Mouse (Mus musculus): ENCODE measurements around the gene Hoxb6.

The Hoxb6 gene

DNA sequence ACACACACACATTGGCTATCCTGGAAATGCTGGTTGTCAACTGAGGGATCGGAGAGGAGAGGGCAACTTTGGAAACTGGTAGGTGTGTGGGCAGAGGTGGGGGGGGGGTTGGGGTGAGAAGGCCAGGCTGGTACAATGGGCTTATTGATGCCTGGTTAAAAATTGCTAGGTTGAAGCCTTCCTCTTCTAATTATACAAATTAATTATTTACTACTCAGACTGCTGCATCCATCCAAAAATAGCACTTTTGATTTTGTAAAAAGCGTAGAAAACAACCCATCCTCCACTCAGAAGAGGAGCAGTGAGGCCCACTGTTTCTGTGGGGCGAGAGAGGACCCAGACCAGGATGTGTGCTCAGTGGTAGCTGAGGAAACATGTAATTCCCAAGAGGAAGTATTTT is 42.7 kb downstream of the Hoxb6 start:
- DNase-seq (ENCODE audit: low spot score): no peak

DNA sequence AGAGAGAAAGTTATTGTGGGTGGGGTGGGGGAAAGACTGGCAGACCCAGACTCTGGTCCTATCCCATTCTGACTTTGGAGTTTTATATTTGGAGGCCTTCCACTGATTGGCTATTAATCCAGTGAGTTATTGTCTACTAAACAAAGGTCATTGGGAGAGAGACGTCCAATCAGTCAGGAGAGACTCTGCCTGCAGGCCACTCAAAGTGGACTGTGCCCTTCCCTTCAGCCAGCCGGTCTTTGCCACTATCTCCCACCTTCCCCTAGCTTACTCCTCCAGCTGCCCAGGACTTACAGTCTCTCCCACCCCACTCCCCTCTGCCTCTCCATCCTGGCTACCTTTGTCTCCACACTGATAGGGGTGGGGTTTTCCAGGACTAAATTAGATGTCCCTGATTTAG is 44.3 kb downstream of the Hoxb6 start:
- DNase-seq (ENCODE audit: low spot score): no peak

DNA sequence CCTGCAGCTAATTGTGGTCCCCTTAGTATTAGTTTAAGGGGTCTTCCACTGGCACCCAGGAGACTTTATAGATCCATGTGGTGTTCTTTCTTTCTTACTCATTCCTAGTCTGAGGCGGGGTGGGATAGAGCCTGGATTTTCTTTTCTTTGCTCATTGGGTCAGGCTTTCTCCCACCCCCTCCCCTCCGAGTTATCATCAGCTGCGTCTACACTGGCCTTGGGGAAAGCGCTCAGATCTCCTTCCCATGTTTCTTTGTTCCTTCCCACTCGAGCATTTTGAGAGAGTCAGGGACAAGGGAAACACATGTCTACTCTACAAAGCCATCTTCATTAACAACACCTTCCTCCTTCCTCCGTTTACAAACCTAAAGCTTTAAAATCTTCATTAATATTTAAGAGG is 44.8 kb downstream of the Hoxb6 start:
- no peak for DNase-seq (ENCODE audit: low spot score)

DNA sequence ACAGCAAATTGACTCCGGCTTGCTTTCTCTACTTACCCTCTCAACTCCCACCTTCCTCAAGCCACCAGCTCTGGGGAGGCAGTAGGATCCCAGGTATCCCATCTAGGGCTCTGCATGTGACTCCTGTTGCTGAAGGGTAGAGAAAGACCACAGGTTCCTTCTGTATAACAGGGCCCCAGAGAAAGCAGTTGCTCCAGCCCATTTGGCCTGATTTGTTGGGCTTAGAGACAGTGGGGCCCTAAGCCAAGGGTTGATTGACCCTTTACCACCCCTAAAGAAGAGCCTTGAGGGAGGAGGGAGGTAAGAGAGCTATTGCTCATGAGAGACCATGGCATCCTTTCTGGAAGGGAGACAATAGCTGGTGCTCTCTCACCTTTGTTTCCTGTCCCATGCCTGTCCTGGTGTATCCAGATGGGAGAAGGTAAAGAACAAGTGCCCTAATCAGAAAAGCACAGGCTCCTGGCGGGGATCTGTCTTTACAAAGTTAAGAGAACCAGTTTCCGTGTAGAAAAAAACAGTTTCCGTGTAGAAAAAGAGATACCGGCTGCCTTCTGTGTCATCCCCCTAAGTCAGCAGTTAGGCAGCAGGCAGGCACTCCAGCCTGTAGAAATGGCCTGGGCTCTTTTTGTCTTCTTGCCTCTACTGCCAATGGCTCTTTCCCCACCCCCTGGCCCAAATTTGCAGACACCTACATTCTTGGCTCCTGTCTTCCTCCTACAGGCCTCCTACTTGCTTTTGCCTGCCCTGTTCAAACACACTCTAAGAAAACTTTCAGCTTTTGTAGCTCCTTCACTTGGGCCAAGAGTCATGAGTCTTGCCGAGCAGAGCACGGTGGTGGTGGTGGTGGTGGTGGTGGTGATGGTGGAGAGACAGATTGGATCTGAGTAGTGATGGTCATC is 46.9 kb downstream of the Hoxb6 start:
- no peak for DNase-seq (ENCODE audit: low spot score)

DNA sequence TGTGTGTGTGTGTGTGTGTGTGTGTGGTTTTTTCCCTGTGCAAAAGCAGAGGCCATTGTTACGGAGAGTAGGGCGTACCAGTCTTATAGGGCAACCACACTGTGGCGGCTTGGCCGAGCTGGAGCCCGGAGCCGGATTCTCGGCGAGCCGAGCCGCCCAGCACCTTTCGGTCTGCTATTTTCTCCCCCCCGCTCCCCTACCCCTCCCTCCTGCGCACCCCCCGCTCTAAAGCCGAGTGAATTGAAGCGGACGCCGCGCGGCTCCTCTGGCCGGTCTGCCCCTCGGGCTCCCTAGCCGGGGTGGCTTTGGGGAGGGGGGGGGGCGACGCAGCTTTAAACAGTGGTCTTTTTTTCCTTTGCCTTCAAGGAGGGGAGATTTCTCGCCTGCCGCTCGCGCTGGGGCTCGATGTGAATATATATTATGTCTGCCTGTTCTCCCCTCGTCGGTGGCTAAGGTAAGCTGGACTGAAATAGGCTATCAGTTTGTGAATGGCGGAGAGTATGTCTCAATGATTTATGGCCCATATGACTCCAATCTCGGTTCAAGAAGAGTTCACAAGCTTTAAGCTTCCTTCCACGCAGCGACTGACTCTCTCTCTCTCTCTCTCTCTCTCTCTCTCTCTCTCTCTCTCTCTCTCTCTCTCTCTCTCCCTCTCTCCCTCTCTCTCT is 48.6 kb downstream of the Hoxb6 start:
- no peak for DNase-seq (ENCODE audit: low spot score)

DNA sequence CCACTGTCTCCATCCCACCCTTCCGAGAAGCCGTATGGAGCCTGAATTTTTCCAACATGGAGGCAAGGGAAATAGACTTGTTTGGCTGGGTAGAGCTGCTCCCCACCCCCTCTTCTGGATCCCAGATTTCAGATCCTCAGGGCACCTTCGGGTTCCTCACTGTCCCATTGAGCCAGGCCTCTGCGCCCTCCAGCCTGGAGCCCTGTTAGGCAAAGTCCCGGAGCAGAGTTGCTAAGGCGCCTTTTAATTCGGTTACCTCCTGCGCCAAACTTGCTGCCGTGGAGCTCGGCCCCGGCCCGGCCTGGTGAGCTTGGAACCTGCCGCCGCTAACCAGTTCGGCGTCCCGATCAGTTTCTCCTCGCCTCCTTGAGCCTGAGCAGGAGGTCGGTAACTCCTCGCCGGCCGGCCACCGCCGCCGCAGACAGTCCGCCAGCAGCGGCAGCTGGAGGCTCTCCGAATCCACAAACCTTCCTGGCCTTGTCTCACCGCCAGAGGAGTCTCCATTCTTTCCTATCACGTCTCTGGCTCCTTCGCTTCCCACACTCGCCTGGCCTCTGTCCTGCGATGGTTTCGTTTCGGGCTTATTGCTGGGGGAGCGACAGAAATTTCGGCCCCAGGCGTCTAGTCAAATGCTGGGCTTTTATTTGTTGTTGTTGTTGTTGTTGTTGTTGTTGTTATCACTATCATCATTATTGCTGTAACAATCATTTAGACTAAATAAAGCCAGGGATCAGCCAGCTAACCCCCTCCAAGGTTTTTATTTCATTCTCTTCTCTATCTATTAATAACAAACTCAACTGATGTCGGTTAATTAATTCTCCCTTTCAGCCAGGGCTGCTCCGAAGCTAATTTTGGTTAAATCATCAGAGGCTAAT is 49.7 kb downstream of the Hoxb6 start:
- DNase-seq (ENCODE audit: low spot score): no peak

DNA sequence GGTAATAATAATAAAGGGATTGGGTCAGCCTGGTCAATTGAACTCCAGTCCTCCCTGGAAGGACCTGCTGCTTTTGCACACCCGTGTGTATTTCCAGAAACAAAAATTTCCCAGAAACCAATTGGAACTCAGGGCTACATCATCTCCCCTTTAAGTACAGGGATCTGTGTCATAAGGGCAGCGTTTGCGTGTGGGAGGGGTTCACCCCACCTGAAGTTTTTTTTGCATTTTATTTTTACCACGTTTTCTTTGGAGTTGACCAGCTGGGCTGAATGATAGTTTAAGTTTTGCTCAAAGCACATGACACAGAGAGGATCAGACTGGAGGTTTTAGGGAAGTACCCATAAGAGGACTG is 50.3 kb downstream of the Hoxb6 start:
- no peak for DNase-seq (ENCODE audit: low spot score)

DNA sequence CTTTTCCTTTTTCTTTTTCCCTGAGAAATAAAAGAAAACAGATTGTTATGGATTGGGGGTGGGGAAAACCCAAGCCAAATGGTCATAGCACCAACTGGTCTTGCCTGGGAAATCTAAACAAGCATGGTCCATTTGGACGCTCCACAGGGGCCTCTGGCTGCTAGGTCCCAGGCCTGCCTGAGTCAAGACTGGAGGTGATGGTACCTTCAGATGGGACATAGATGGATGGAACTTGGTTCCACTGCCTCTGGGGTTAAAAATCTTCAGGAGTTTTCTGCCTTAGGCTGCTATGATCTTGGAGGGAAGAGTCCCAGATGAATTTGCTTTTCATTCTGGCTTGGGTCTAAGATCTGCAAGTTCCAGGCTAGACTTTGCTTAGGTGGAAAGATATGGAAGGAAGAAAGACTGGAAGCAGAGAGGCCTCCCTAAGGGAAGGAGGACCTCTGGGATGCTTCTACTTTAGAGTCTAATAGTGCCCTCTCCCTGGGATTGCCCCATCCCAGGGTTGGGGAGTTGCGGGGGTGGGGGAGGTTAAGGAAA is 51.0 kb downstream of the Hoxb6 start:
- DNase-seq (ENCODE audit: low spot score): no peak

DNA sequence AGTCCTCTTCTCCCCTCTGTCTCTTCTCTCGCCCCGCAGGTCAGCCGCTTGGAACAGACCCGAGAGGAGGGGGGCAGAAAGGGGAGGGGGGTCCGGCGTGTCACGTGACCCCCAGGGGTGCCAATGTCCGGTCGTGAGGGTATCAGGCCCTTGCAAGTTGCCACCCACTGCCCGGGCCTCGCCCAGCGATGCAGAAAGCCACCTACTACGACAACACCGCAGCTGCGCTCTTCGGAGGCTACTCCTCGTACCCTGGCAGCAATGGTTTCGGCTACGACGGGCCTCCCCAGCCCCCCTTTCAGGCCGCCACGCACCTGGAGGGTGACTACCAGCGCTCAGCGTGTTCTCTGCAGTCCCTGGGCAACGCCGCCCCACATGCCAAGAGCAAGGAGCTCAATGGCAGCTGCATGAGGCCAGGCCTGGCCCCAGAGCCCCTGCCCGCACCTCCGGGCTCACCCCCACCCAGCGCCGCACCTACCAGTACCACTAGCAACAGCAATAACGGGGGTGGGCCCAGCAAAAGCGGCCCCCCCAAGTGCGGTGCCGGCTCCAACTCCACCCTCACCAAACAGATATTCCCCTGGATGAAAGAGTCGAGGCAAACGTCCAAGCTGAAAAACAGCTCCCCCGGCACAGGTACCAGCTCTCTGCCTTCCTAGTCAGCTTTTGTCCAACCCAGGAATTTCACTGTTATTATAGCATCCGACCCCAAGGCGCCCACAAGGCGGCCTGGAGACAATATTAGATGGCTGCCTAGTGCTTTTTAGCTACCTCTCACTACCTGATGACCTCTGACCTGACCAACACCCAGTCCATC is 52.0 kb downstream of the Hoxb6 start:
- DNase-seq (ENCODE audit: low spot score): no peak

DNA sequence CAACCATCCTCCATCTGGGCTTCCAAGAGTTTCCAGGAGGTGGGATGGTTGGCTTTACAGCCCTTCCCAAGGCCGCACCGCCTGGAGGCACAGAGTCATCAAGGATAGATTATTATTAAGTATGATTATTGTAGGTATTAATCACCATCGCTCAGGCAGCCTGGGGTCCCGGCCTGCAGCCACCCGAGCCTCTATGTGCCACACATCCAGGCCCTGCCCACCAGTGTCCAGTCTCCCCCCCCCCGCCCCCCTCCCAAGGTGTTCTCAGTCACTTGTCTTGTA is 52.5 kb downstream of the Hoxb6 start:
- no peak for DNase-seq (ENCODE audit: low spot score)

DNA sequence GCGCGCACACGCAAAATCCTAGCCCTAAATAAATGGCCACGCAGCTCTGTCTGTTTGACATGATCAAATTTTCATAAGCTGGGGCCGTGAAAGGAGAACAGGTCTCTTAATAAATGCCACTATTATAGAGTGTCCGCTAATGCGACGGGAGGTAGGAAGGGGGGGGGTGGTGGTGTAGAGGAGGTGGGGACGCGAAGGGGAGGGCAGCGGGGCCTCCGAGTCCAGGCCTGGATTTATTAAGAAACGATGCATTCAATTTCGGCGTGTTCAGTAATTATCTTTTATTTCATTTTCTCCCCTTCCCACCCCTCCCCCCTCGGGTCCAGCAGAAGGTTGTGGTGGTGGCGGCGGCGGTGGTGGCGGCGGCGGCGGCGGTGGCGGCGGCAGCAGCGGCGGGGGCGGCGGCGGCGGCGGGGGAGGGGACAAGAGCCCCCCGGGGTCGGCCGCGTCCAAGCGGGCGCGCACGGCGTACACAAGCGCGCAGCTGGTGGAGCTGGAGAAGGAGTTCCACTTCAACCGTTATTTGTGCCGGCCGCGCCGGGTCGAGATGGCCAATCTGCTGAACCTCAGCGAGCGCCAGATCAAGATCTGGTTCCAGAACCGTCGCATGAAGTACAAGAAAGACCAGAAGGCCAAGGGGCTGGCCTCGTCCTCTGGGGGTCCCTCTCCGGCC is 53.1 kb downstream of the Hoxb6 start:
- DNase-seq (ENCODE audit: low spot score): no peak

DNA sequence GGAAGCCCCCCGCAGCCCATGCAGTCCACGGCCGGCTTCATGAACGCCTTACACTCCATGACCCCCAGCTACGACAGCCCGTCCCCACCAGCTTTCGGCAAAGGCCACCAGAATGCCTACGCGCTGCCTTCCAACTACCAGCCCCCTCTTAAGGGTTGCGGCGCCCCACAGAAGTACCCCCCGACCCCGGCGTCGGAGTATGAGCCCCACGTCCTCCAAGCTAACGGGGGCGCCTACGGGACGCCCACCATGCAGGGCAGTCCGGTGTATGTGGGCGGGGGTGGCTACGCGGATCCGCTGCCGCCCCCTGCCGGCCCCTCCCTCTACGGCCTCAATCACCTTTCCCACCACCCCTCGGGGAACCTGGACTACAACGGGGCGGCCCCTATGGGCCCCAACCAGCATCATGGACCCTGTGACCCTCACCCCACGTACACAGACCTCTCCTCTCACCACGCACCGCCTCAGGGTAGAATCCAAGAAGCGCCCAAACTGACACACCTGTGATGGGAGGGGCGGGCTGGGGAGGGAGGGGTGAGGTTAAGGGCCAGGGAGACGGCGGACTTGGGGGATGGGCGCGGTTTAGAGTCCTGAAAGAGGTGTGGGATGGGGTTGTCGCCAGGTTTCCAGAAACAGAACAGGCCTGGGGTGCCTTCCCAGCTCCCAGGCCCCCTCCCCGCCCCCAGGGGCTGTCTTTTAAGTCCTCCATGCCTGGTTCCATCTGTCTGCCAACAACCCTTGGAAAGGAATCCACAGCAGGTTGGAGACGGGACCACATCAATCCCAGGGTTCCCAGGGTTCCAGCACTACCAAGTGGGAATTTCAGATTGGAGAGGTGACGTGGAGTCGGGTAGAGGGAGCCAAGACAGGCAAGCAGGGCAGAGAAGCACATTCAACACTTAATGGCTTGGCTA is 53.9 kb downstream of the Hoxb6 start:
- no peak for DNase-seq (ENCODE audit: low spot score)

DNA sequence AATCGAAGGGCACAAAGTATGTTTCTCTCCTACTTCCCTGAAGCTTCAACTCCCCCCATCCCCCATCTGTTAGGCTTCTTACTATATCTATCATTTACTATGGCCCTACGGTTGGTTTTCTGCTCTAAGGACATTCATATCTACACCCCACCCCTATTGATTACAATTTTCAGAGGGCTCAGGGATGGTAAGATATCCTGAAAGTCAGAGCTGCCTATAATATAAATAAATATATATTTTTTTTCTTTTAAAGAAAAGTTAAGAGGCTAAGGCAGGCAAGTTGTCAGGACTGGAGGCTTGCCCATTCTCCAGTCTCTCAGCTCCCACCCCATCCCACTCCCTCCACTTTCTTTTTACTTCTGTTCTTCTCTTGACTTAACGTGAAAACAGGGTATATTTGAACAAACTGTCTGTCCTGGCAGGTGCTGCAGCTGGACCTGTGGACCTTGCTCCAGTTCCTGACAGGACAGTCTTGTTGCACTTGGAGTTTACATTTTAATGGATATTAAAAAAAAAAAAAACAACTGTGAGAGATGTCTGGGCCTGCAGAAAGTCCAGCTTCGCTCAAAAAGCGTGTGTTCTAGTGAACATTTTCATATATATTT is 54.7 kb downstream of the Hoxb6 start:
- no peak for DNase-seq (ENCODE audit: low spot score)

DNA sequence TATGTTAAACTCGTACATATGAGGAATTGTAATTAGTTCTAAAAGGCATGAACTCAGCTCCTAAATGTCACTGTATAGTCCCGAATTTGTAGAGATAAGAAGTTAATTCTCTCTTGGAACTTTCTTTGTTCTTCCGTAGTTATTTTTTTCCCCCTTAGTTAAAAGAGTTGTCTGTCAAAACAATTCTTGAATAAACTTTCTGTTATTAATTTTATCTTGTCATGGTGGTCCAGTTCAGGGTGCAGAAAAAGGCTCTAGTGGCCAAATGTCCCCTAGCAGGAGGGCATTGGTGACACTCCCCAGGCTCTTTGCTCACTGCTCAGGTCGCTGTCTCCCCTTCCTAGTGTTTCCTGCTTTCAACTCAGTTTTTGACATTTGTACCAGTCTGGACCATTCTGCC is 55.4 kb downstream of the Hoxb6 start:
- no peak for DNase-seq (ENCODE audit: low spot score)

DNA sequence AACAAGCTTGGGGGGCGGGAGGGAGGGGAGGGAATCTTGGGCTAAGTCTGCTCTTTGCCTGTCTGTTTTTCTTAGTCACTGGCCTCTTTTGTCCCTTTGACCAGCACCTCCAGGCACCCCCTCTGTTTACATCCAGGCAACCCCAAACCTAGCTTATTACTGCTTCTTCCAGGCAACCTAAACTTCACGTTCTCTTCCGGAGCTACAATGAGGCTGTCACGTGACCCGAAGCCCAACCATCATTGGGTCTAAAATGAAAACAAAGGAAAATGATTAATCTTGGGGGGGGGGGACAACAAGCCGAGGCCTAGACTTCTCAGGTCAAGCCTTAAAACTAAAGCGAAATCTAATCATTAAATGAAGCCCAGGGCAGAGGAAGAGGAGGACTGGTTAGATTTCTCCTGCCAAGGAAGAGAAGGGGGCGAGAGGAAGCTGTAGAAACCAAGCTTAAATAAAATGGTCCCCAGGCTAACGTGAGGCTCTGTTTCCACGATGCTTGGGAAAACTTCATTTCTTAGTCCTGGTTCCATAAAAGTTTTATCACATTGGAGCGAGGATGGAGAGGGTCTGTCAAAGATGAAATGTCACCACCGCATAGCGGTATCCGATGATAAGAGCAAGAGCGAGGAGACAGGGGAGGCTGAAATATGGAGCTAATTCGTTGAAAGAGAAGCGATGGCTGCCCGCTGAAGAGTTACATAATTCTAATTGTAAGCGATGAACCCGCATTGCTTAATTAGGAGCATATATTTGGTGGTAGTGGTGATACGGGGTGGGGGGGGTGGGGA is 56.1 kb downstream of the Hoxb6 start:
- no peak for DNase-seq (ENCODE audit: low spot score)

DNA sequence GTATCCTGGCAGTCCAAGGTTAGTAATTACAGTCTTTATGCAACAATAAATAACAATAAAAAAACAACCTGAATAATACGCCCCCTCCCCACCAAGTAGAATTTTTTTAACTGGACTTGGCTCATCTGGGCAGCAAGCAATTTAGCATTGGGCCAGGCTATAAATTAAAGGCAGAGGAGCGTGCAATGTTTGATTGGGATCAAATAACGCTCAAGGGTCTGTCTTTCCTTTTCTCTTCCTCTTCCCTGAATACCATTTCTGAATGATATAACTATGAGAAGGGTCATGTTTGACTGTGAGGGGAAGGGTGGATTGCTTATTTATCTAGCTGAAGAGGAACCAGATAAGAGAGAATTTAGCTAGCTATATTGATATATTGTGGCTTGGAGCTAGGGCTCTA is 56.7 kb downstream of the Hoxb6 start:
- DNase-seq (ENCODE audit: low spot score): no peak

DNA sequence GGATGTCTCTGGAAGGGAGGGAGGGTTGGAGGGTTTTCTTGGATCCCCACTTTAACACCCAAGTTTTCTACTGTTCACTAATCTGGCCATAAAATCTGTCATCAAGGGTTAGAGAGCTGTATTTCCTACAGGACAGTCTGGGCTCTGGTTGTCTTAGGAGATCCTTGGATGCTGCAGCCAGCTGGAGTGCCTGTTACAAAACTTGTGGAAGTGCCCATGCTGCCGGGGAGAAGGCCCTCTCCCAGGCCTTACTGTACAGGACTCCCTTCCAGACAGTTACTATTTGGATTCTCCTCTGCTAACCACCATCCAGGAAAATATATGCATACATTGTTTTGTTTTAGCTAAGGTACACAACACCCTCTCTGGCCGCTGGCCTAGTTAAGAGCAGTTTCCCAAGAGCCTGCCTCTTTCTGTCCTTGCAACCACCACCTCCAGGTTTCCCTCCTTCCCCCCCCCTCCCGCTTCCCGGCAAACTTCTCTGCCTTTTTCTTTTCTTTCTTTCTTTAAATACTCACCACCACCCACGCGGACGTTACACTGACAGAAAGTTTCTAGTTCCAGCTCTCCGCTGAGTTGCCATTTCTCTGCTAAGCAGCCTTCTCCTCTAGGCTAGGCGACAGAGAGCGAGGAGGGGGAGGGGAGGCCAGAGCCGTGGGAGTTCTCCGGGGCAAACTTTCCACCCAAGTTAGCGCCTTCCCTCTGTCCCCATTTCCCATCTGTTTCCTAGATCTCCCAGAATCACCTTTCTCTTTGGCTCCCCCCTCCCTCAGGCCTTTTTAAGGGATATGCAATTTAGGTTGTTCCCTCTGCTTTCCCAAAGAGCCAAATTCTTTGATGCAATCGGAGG is 57.4 kb downstream of the Hoxb6 start:
- DNase-seq (ENCODE audit: low spot score): no peak

DNA sequence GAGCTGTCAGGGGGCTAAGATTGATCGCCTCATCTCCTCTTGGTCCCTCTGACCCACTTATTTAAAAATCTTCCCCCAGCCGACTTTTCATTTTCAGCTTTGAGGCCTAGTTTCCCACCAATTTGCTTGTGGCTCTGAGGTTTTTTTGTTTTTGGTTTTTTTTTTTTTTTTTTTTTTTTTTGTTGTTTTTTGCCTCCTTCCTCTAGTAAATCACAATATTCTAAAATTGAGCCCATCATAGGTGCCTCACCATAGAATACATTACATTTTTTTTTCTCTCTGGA is 58.0 kb downstream of the Hoxb6 start, which contains the start of gene Hoxb2:
Gene Hoxb2, plus strand, starts transcription at position 185 of the 284 bp plus-strand sequence.
- DNase-seq (ENCODE audit: low spot score): no peak

All from lung, postnatal 25 days (tissue).